Mouse (Mus musculus): ENCODE measurements around the gene Anxa5. TPM values are rescaled to one million over a fixed set of nuclear protein-coding genes. Genes with fewer than 3 reads are reported as not detected.

The Anxa5 gene
- total and polyA plus RNA-seq, 3 experiments, result 119 to 223 (median 131) TPM

- H3K9ac ChIP-seq (ENCODE audit: low read depth, low read length), result no peak overlapping the region
- no peak overlapping the region for H3K27ac ChIP-seq
- no peak for TF ChIP-seq CTCF (IDR thresholded peaks at IDR 0.05)
- TF ChIP-seq EP300 (IDR thresholded peaks at IDR 0.05; ENCODE audit: insufficient read depth, low read depth, low read length), result no peak
- no peak for TF ChIP-seq POLR2A (IDR thresholded peaks at IDR 0.05; ENCODE audit: insufficient read depth, low read depth, low read length)
- H3K4me1 ChIP-seq (ENCODE audit: control insufficient read depth, insufficient read depth, low read length), result peaks cover 7% of the 10 kb centered on the region
- no peak overlapping the region for H3K4me3 ChIP-seq
- intact Hi-C loops (cut with DNase I), result no loop called here
- H3K27me3 ChIP-seq (ENCODE audit: control insufficient read depth, insufficient read depth, low read length), result no peaks in the 10 kb centered on the region
- DNase-seq, result no peak
- no peaks in the 10 kb centered on the region for H3K79me2 ChIP-seq (replicated peaks; ENCODE audit: control insufficient read depth, insufficient read depth, low read length)
- peaks cover 22% of the 10 kb centered on the region for H3K36me3 ChIP-seq (ENCODE audit: control insufficient read depth, insufficient read depth, low read length)
- whole genome bisulfite sequencing, result 95% methylated on average over 3 of the region's 3 CpGs
Measured at GRCm38 (mm10) chr3:36446041-36446440, 29.7 kb downstream of the Anxa5 start.

DNA sequence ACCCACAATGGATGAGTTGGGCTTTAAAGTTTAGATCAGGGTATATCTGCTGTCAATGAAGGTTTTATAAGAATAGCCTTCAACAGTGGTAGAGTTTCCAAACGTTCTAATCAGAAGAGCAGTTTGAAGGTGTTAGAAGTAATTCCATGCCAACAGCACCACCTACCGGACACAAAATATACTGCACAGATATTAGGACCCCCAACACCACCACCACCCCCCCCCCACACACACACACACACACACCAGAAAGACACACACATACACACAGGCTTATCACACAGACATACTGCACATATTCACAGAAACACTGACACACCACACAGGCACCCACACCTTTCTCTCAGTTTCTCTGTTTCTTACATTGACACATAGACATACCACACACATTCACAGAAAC lies 33.3 kb downstream of the Anxa5 start:
- Histone ChIP-seq H3K79me2 (replicated peaks; ENCODE audit: control insufficient read depth, insufficient read depth, low read length) (no peaks in the 10 kb centered on the region), H3K27ac (no peak overlapping the region), H3K4me3 (no peak overlapping the region), H3K27me3 (ENCODE audit: control insufficient read depth, insufficient read depth, low read length) (no peaks in the 10 kb centered on the region), H3K9ac (ENCODE audit: low read depth, low read length) (no peak overlapping the region), H3K4me1 (ENCODE audit: control insufficient read depth, insufficient read depth, low read length) (peaks cover 2% of the 10 kb centered on the region), H3K36me3 (ENCODE audit: control insufficient read depth, insufficient read depth, low read length) (peaks cover 6% of the 10 kb centered on the region)
- 0% methylated on average over 2 of the region's 2 CpGs for WGBS
- intact Hi-C loops (cut with DNase I), result loop anchor here (1.0 to 5.0 kb wide), 2 partner anchors 215 to 232 kb away; no protein-coding TSS in a partner anchor
- TF ChIP-seq EP300 (IDR thresholded peaks at IDR 0.05; ENCODE audit: insufficient read depth, low read depth, low read length) (0 out of 2 replicates have a peak, but pooled peaks have one; percentile 19), POLR2A (IDR thresholded peaks at IDR 0.05; ENCODE audit: insufficient read depth, low read depth, low read length) (no peak), CTCF (IDR thresholded peaks at IDR 0.05) (peak; percentile 66)
- DNase-seq, result no peak

DNA sequence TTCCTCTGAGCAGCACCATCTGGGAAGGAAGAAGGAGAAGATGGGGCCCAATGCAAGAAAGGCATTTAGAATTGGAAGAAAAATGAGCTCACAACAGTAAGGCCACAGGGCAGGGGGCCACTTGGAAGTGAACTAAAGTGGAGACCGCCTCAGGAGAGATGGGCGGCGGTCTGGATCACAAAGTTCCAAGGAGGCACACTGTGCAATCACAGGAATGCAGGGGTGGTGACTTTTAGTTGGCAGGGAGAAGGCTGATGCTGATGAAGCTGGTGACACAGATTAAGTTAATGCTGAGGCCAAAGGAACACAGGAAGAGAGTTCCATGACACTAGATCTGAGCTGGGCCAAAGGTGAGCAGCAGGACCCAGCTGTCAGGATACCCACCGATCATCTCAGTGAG lies 35.4 kb downstream of the Anxa5 start:
- H3K36me3 ChIP-seq (ENCODE audit: control insufficient read depth, insufficient read depth, low read length), result no peaks in the 10 kb centered on the region
- no peaks in the 10 kb centered on the region for H3K79me2 ChIP-seq (replicated peaks; ENCODE audit: control insufficient read depth, insufficient read depth, low read length)
- peak; percentile 12 to 19 for DNase-seq
- H3K27ac ChIP-seq, result no peak overlapping the region
- H3K4me1 ChIP-seq (ENCODE audit: control insufficient read depth, insufficient read depth, low read length), result no peaks in the 10 kb centered on the region
- H3K9ac ChIP-seq (ENCODE audit: low read depth, low read length), result no peak overlapping the region
- WGBS, result 53% methylated on average over 4 of the region's 4 CpGs
- TF ChIP-seq POLR2A (IDR thresholded peaks at IDR 0.05; ENCODE audit: insufficient read depth, low read depth, low read length) (no peak), EP300 (IDR thresholded peaks at IDR 0.05; ENCODE audit: insufficient read depth, low read depth, low read length) (peak; percentile 54; the same call in 1 of the 2 replicates)
- intact Hi-C loops (cut with DNase I), result loop anchor here (5.0 kb wide), 1 partner anchor 213 kb away; no protein-coding TSS in a partner anchor
- no peak overlapping the region for H3K4me3 ChIP-seq
- no peaks in the 10 kb centered on the region for H3K27me3 ChIP-seq (ENCODE audit: control insufficient read depth, insufficient read depth, low read length)

GRCm38 (mm10) chr3:36430360-36430759 lies 45.3 kb downstream of the Anxa5 start:
- Histone ChIP-seq H3K4me1 (ENCODE audit: control insufficient read depth, insufficient read depth, low read length) (no peaks in the 10 kb centered on the region), H3K4me3 (no peak overlapping the region), H3K27ac (no peak overlapping the region), H3K79me2 (replicated peaks; ENCODE audit: control insufficient read depth, insufficient read depth, low read length) (no peaks in the 10 kb centered on the region), H3K36me3 (ENCODE audit: control insufficient read depth, insufficient read depth, low read length) (no peaks in the 10 kb centered on the region), H3K27me3 (ENCODE audit: control insufficient read depth, insufficient read depth, low read length) (no peaks in the 10 kb centered on the region), H3K9ac (ENCODE audit: low read depth, low read length) (no peak overlapping the region)
- TF ChIP-seq EP300 (IDR thresholded peaks at IDR 0.05; ENCODE audit: insufficient read depth, low read depth, low read length) (no peak), POLR2A (IDR thresholded peaks at IDR 0.05; ENCODE audit: insufficient read depth, low read depth, low read length) (no peak), CTCF (IDR thresholded peaks at IDR 0.05) (no peak)
- intact Hi-C loops (cut with DNase I), result no loop called here
- no peak for DNase-seq
- WGBS, result 73% methylated on average over 1 of the region's 1 CpGs

DNA sequence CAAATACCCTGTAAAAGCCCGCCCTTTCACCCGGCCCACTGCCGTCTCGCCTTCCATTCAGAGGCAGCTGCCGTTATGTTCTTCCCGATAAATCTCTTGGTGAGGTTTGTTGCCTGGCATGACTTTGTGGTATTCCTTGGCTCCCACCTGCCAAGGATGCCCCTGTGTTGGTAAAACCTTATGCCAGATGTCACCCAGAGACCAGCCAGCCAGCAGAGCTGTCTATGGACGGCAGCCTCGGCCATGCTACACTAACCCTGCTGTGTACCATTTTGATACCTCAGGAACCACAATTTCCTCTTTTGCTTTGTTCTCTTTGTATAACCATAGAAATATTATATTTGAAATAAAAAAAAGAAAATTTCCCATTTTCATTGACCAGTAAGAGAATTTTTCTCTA lies 48.3 kb downstream of the Anxa5 start:
- no peak for DNase-seq
- TF ChIP-seq EP300 (IDR thresholded peaks at IDR 0.05; ENCODE audit: insufficient read depth, low read depth, low read length) (no peak), POLR2A (IDR thresholded peaks at IDR 0.05; ENCODE audit: insufficient read depth, low read depth, low read length) (no peak), CTCF (IDR thresholded peaks at IDR 0.05) (no peak)
- Histone ChIP-seq H3K27me3 (ENCODE audit: control insufficient read depth, insufficient read depth, low read length) (no peaks in the 10 kb centered on the region), H3K4me1 (ENCODE audit: control insufficient read depth, insufficient read depth, low read length) (no peaks in the 10 kb centered on the region), H3K36me3 (ENCODE audit: control insufficient read depth, insufficient read depth, low read length) (no peaks in the 10 kb centered on the region), H3K79me2 (replicated peaks; ENCODE audit: control insufficient read depth, insufficient read depth, low read length) (no peaks in the 10 kb centered on the region), H3K4me3 (no peak overlapping the region), H3K9ac (ENCODE audit: low read depth, low read length) (no peak overlapping the region), H3K27ac (no peak overlapping the region)
- WGBS, result 94% methylated on average over 8 of the region's 8 CpGs
- intact Hi-C loops (cut with DNase I), result no loop called here

DNA sequence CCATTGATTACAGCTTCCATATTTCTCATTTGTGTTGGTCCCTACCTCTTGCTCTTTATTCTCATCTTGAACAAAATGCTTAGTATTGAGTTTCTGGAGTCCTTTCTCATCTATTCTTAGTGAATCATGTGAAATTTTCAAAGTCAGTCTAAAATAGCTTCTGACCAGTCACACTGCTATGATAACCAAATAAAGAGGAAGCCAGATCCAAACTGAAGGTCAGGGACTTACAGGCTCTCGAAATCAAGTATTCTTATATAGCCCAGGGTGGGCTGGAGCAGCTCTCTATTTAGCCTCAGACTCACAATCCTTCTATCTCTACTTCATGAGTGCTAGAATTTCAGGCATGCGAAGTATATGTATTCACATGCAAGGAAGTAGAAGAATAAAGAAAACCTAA lies 66.2 kb downstream of the Anxa5 start:
- intact Hi-C loops (cut with DNase I), result no loop called here
- peak overlapping the region; percentile 76 for H3K27ac ChIP-seq
- H3K9ac ChIP-seq (ENCODE audit: low read depth, low read length), result no peak overlapping the region
- H3K79me2 ChIP-seq (replicated peaks; ENCODE audit: control insufficient read depth, insufficient read depth, low read length), result no peaks in the 10 kb centered on the region
- no peaks in the 10 kb centered on the region for H3K27me3 ChIP-seq (ENCODE audit: control insufficient read depth, insufficient read depth, low read length)
- TF ChIP-seq EP300 (IDR thresholded peaks at IDR 0.05; ENCODE audit: insufficient read depth, low read depth, low read length) (no peak), POLR2A (IDR thresholded peaks at IDR 0.05; ENCODE audit: insufficient read depth, low read depth, low read length) (no peak), CTCF (IDR thresholded peaks at IDR 0.05) (no peak)
- 40% methylated on average over 2 of the region's 2 CpGs for WGBS
- H3K36me3 ChIP-seq (ENCODE audit: control insufficient read depth, insufficient read depth, low read length), result peaks cover 8% of the 10 kb centered on the region
- no peak overlapping the region for H3K4me3 ChIP-seq
- H3K4me1 ChIP-seq (ENCODE audit: control insufficient read depth, insufficient read depth, low read length), result no peaks in the 10 kb centered on the region; the same call in 1 of the 2 replicates
- DNase-seq, result no peak

All from heart, adult 2 months (tissue).